18 mouse cellular contexts compared by ENCODE assay signal in the genomic region with DNA sequence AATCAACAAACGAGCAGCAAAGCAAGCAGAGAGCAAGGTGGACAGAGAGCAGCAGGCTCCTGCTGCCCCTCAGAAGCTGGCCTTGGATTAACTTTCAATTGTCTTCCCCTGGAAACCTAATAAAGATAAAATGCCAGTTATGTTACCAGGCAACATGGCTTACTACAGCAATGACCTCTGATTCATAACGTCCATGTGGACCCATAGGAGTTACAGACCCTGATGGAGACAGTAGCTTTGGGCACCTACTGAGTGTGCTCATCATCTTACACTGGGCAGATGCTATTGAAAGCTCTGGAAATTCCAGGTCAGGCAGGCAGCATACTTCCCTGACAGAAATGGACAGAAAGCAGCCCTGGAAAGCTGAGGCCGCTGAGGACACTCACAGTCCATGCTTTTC.
A peak's percentile ranks its signal among the peaks of the same experiment; 100 is the strongest.
DNase-seq lines count a peak whose midpoint lies in the region; ATAC-seq and TF ChIP-seq lines count a peak whose summit lies in the region.
"Had no signal": no experiment of that assay in that cellular context is flagged by ENCODE, and none has a peak within 500 bp of the region (broad histone marks: within the 10 kb centered on the region; RNA-seq: fewer than 3 reads in every experiment).

No protein-coding gene starts in this region.

- H3K4me3 ChIP-seq in embryonic facial prominence, embryonic 15.5 days (replicated peaks) = no peak overlapping the region
- H3K4me3 ChIP-seq in embryonic facial prominence, embryonic 10.5 days = no peak overlapping the region
- H3K4me3 ChIP-seq in intestine, embryonic 14.5 days (ENCODE audit: low read depth, low read length) = no peak overlapping the region
- no peak overlapping the region for H3K4me3 ChIP-seq in intestine, postnatal 0 days (ENCODE audit: low read depth, low read length)
- no peak overlapping the region for H3K4me3 ChIP-seq in lung, embryonic 14.5 days (ENCODE audit: low read depth, low read length)
- H3K4me3 ChIP-seq: hindbrain, embryonic 13.5 days; liver, embryonic 13.5 days; midbrain, embryonic 12.5 days; myocyte had no signal

- no peak for TF ChIP-seq CTCF in intestine, postnatal 0 days (IDR thresholded peaks at IDR 0.05; ENCODE audit: low read depth)
- TF ChIP-seq CTCF in lung, embryonic 14.5 days (IDR thresholded peaks at IDR 0.05; ENCODE audit: low read depth) = no peak

- WGBS in embryonic facial prominence, embryonic 15.5 days = 76% methylated on average over 3 of the region's 3 CpGs
- 85% methylated on average over 3 of the region's 3 CpGs for WGBS in embryonic facial prominence, embryonic 10.5 days
- WGBS in intestine, embryonic 14.5 days = 49% methylated on average over 3 of the region's 3 CpGs
- 46% methylated on average over 3 of the region's 3 CpGs for WGBS in intestine, postnatal 0 days
- 54% methylated on average over 3 of the region's 3 CpGs for WGBS in lung, embryonic 14.5 days

- H3K4me2 ChIP-seq in embryonic facial prominence, embryonic 15.5 days (replicated peaks) = no peak overlapping the region
- no peak overlapping the region for H3K4me2 ChIP-seq in intestine, embryonic 14.5 days (ENCODE audit: low read length)
- H3K4me2 ChIP-seq in intestine, postnatal 0 days (replicated peaks; ENCODE audit: low read depth) = no peak overlapping the region
- H3K4me2 ChIP-seq in lung, embryonic 14.5 days = no peak overlapping the region
- H3K4me2 ChIP-seq: hindbrain, embryonic 13.5 days; liver, embryonic 13.5 days; midbrain, embryonic 12.5 days had no signal

- no peak overlapping the region for H3K9ac ChIP-seq in embryonic facial prominence, embryonic 15.5 days
- no peak overlapping the region for H3K9ac ChIP-seq in intestine, embryonic 14.5 days (ENCODE audit: low read length)
- no peak overlapping the region for H3K9ac ChIP-seq in intestine, postnatal 0 days (ENCODE audit: low read depth, low read length)
- H3K9ac ChIP-seq in lung, embryonic 14.5 days = no peak overlapping the region
- H3K9ac ChIP-seq: hindbrain, embryonic 13.5 days; liver, embryonic 13.5 days; midbrain, embryonic 12.5 days had no signal

- H3K9me3 ChIP-seq in embryonic facial prominence, embryonic 15.5 days (replicated peaks) = no peaks in the 10 kb centered on the region
- no peaks in the 10 kb centered on the region for H3K9me3 ChIP-seq in embryonic facial prominence, embryonic 10.5 days
- H3K9me3 ChIP-seq in intestine, embryonic 14.5 days (ENCODE audit: control insufficient read depth, low read length) = no peaks in the 10 kb centered on the region
- H3K9me3 ChIP-seq in intestine, postnatal 0 days (ENCODE audit: control insufficient read depth) = no peaks in the 10 kb centered on the region
- no peaks in the 10 kb centered on the region for H3K9me3 ChIP-seq in lung, embryonic 14.5 days (ENCODE audit: low read depth, low read length)
- H3K9me3 ChIP-seq: hindbrain, embryonic 13.5 days; liver, embryonic 13.5 days; midbrain, embryonic 12.5 days had no signal

- ATAC-seq in embryonic facial prominence, embryonic 15.5 days (ENCODE audit: insufficient number of reproducible peaks, low FRiP score, low TSS enrichment, low read depth) = no peak
- ATAC-seq in intestine, embryonic 14.5 days (replicated peaks; ENCODE audit: low FRiP score, low TSS enrichment, low read depth) = 0 out of 2 replicates have a peak, but pooled peaks have one; percentile 58
- ATAC-seq in intestine, postnatal 0 days = no peak
- ATAC-seq in lung, embryonic 14.5 days (ENCODE audit: insufficient read depth) = no peak

- H3K27me3 ChIP-seq in embryonic facial prominence, embryonic 15.5 days = no peaks in the 10 kb centered on the region
- H3K27me3 ChIP-seq in embryonic facial prominence, embryonic 10.5 days (replicated peaks; ENCODE audit: low read depth, poor library complexity, severe bottlenecking) = no peaks in the 10 kb centered on the region
- no peaks in the 10 kb centered on the region for H3K27me3 ChIP-seq in intestine, embryonic 14.5 days (replicated peaks; ENCODE audit: control insufficient read depth, insufficient read depth, low read length)
- H3K27me3 ChIP-seq in intestine, postnatal 0 days (replicated peaks; ENCODE audit: control insufficient read depth, insufficient read depth, low read length) = no peaks in the 10 kb centered on the region
- H3K27me3 ChIP-seq in lung, embryonic 14.5 days (ENCODE audit: insufficient read depth, low read length) = no peaks in the 10 kb centered on the region
- H3K27me3 ChIP-seq: CH12.LX; hindbrain, embryonic 13.5 days; liver, embryonic 13.5 days; midbrain, embryonic 12.5 days had no signal

- no peak for DNase-seq in embryonic facial prominence, embryonic 10.5 days (ENCODE audit: low spot score)
- DNase-seq in intestine, embryonic 14.5 days (ENCODE audit: low spot score) = no peak
- no peak for DNase-seq in lung, embryonic 14.5 days
- DNase-seq in lung, postnatal 14 days = no peak
- DNase-seq in c-Kit-positive CD71-positive TER-119-positive erythroid progenitor cells, embryonic 14.5 days (ENCODE audit: low spot score) = no peak
- DNase-seq in gastrocnemius, adult 8-10 months (ENCODE audit: low spot score in 2 of 2) = no peak
- DNase-seq: adrenal gland, postnatal 14 days; cerebellum, postnatal 14 days; gastrocnemius, postnatal 25 days; liver, embryonic 13.5 days; right cerebral cortex, adult 18-20 months; thymus, postnatal 14 days had no signal

- 0 out of 2 replicates have a peak overlapping the region, but pooled peaks have one; percentile 44 for H3K27ac ChIP-seq in embryonic facial prominence, embryonic 15.5 days (replicated peaks)
- no peak overlapping the region for H3K27ac ChIP-seq in embryonic facial prominence, embryonic 10.5 days (replicated peaks)
- no peak overlapping the region for H3K27ac ChIP-seq in intestine, embryonic 14.5 days (ENCODE audit: low read depth)
- no peak overlapping the region; the same call in 1 of the 2 replicates for H3K27ac ChIP-seq in intestine, postnatal 0 days (ENCODE audit: low read depth, low read length)
- H3K27ac ChIP-seq in lung, embryonic 14.5 days (ENCODE audit: low read depth) = 0 out of 2 replicates have a peak overlapping the region, but pooled peaks have one; percentile 3
- H3K27ac ChIP-seq: hindbrain, embryonic 13.5 days; liver, embryonic 13.5 days; midbrain, embryonic 12.5 days had no signal

- H3K36me3 ChIP-seq in embryonic facial prominence, embryonic 15.5 days = peaks cover 7% of the 10 kb centered on the region
- H3K36me3 ChIP-seq in embryonic facial prominence, embryonic 10.5 days (replicated peaks) = peaks cover 15% of the 10 kb centered on the region
- peaks cover 4% of the 10 kb centered on the region; the same call in 1 of the 2 replicates for H3K36me3 ChIP-seq in intestine, embryonic 14.5 days (ENCODE audit: control insufficient read depth, insufficient read depth, low read length)
- 0 out of 2 replicates have a peak, but pooled peaks cover 3% of the 10 kb centered on the region for H3K36me3 ChIP-seq in intestine, postnatal 0 days (ENCODE audit: control insufficient read depth, insufficient read depth)
- 0 out of 2 replicates have a peak, but pooled peaks cover 2% of the 10 kb centered on the region for H3K36me3 ChIP-seq in lung, embryonic 14.5 days (ENCODE audit: insufficient read depth)
- H3K36me3 ChIP-seq: liver, embryonic 13.5 days had no signal

- H3K4me1 ChIP-seq in embryonic facial prominence, embryonic 15.5 days = no peaks in the 10 kb centered on the region
- H3K4me1 ChIP-seq in embryonic facial prominence, embryonic 10.5 days = peaks cover 3% of the 10 kb centered on the region; the same call in 1 of the 2 replicates
- H3K4me1 ChIP-seq in intestine, embryonic 14.5 days (replicated peaks; ENCODE audit: control insufficient read depth, insufficient read depth, low read length) = peaks cover 9% of the 10 kb centered on the region; the same call in 1 of the 2 replicates
- no peaks in the 10 kb centered on the region for H3K4me1 ChIP-seq in intestine, postnatal 0 days (replicated peaks; ENCODE audit: control insufficient read depth, insufficient read depth, low read length)
- H3K4me1 ChIP-seq in lung, embryonic 14.5 days (ENCODE audit: insufficient read depth) = no peaks in the 10 kb centered on the region
- H3K4me1 ChIP-seq: liver, embryonic 13.5 days; midbrain, embryonic 12.5 days had no signal

Comparison
In these comparisons a context has a peak if more than half of its experiments do, and no peak if none do; other contexts are left out.
1. H3K27ac ChIP-seq: peak in embryonic facial prominence, embryonic 15.5 days (single experiment) and lung, embryonic 14.5 days (single experiment); none in embryonic facial prominence, embryonic 10.5 days (single experiment), intestine, embryonic 14.5 days (single experiment) and intestine, postnatal 0 days (single experiment).